Mouse (Mus musculus) kidney, adult 2 months (tissue): Measurements from ENCODE around the gene Cldn15.

Experiments used
- CTCF ChIP-seq: fragments of 200-500 bp; conservative IDR thresholded peaks from 2 replicates; pipeline ENCODE4 v1.5.1; 2011; ENCODE audit warnings: low read depth, mild to moderate bottlenecking, control low read depth, low read length, moderate library complexity, mixed read lengths; ENCODE audit not compliant: insufficient read depth, insufficient read length
- POLR2A ChIP-seq: fragments of 200-500 bp; IDR thresholded peaks from one replicate; pipeline ENCODE4 v1.6.1; 2011; ENCODE audit warnings: low read depth, low read length, control low read depth

- TF ChIP-seq POLR2A (no peak), CTCF (no peak)
These were observed 33.5 kb upstream of the Cldn15 start for GRCm38 (mm10) chr5:136932956-136933355.
